Mouse (Mus musculus): ENCODE data around the gene Slc5a1. TPM values are rescaled to one million over a fixed set of nuclear protein-coding genes. Genes with fewer than 3 reads are reported as not detected.
A peak's percentile ranks its signal among the peaks of the same experiment; 100 is the strongest.

Gene Slc5a1
- not detected for total RNA-seq (2021)
- long read RNA-seq, experiment 1, result 0 reads
- long read RNA-seq, experiment 2, result 0 reads

DNA sequence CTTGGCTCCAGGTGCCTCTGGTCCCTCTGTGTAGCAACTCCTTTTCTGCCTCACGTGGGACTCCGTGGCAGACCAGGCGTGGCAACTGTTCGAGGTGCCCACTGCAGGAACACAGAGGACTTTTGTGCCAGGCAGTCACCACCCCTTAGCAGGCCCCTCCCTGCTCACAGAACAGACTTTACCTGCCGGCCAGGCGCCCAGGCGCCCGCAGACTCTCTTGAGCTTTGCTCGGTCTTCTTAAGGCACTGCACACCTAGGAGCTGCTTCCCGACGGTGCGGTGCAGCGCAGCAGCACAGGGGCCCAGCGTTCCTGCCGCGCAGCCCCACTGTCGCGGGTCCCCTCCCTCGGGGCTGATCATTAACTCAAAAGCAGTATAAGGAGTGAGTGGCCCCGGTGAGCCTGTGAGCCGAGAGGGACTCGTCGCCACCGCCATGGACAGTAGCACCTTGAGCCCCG, at the start of gene Slc5a1:
Gene Slc5a1, plus strand, starts transcription at position 195 of the 457 bp plus-strand sequence.
- DNase-seq (ENCODE audit: low spot score in 2 of 2), result no peak

DNA sequence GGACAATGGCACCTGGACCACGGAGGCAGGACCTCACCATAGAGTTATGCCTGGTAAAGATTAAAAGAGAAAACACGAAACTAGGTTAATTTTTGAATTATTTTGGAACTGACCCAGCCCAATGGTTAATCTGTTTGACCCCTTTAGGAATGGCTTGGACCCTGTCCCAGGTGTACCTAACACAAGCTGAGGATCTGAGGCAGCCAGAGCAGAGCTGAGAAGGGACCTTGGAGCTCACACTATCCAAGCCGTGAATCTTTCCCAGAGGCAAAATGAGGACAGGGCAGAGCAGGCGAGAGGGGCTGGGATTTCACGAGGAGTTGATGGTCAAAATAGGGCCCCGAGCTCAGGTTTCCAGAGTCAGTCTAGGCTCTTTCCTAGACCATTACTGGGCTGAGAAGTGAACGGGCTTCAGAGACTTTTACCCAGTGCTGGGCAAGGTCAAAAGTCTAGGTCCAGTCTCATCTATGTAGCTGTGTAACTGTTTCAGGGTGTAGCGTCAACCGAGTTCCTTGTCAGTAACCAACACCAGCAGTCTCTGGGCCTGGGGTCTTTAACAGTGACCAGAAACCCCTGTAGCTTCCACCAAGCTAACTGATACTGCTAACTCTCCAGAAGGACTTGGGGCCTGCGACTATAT, 47.8 kb upstream of the Slc5a1 start:
- no peak for DNase-seq (ENCODE audit: low spot score in 2 of 2)

DNA sequence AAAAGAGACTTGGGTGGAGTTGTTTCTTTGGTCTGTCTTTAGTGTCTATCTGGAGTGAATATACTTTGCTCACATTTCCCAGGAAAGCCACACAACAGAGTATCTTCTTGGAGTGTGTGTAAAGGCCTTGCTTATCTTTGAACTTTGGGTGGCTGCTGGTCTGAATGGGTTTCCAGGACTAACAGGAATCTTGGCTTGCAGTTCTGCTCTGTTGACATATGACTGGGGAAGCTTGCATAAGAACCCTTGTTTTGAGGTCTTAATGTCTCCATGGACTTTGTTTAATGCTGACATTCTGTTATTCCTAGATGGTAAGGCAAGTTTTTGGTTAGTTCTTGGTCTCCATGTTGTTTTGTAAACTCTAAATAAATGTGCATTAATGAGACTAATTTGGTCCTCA, 33.9 kb upstream of the Slc5a1 start:
- DNase-seq (ENCODE audit: low spot score in 2 of 2), result no peak

DNA sequence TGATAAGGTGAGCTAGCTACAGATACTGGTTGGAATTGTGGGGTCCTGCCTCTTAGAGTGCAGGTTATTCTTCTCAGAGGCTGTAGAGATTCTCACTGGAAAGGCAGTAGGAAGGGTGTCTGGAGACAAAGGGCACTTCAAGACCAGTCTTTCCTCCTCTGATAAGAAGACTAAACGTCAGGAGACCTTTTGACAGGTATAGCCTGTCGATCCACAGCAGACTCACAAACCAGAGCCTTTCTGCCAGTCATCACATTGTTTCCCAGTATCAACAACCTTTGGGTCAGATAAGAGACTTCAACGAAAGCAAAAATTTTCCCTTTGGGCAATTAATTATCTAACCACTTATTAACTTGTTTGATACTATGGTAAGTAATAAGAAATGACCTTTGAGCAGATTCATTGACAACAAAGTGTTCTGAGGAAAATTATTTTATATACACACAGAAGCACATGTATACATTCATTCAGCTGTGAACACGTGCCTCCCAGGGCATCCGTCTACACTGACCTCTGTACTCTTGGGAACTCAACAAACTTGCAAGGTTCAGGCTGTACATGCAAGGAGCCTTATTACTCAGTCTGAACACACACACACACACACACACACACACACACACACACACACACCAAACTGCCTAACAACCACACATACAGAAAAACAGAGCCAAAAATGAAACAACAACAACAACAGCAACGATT, 27.4 kb upstream of the Slc5a1 start:
- DNase-seq (ENCODE audit: low spot score in 2 of 2), result no peak

DNA sequence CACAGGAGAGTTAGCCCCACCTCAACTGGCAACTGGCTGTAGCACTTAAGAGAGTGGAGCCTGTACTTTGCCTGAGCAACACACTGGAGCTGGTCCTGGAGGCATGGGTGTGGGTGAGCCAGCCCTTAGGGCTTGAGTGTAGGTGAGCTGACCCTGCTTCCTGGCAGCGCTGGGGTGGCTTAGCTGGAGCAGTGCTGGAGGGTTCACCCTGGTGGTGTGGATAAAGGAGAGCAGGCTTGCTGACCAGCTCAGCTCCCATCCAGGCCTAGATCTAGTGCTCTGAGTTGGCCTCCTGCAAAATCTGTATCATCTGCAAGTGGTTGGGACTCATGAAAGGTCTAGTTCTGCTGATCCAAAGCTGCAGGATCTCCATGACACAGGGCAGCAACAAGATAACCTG, 21.1 kb upstream of the Slc5a1 start:
- DNase-seq (ENCODE audit: low spot score in 2 of 2), result no peak

DNA sequence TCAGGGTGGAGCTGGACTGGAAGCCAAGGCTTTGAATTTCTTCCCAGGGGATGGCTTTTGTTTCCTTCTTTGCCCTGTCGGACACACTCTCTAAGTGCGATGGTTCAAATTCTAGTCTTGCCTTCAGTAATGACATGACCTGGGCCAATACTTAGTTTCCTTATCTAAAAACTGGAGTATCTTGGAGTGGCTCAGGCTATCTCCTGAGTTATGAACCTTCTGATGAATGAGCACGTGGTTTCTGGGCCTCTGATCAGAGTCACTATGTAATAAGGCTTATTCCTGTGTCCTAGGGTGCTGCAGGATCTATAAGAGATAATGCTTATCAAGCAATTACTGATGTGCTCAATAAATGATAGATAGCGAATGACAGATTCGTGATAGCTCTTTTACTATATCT, 19.4 kb upstream of the Slc5a1 start:
- no peak for DNase-seq (ENCODE audit: low spot score in 2 of 2)

- DNase-seq (ENCODE audit: low spot score in 2 of 2), result no peak
Observed at GRCm38 (mm10) chr5:33091342-33091741, 12.7 kb upstream of the Slc5a1 start.

DNA sequence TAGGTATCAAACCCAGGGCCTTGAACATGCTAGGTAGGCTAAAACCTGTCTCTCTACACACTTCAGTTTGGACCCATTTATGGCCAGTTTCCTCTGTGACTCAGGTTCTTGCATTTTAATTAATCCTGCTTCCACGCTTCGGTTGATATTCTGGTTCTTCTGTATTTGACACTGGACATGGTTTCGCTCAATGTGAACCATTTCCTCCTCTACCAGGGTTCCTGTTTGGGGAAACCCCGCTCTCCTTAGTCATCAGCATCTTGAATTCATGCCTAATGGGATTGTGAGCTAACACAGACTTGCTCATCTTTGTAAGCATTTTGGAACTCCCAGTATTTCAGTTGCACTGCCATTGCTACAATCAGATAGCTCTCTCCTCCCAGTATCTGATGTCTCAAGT, 8.7 kb upstream of the Slc5a1 start:
- no peak for DNase-seq (ENCODE audit: low spot score in 2 of 2)

- no peak for DNase-seq (ENCODE audit: low spot score in 2 of 2)
Observed at GRCm38 (mm10) chr5:33102369-33103055, 1.5 kb upstream of the Slc5a1 start.

- no peak for DNase-seq (ENCODE audit: low spot score in 2 of 2)
Observed at GRCm38 (mm10) chr5:33104876-33105275, 857 bp downstream of the Slc5a1 start.

DNA sequence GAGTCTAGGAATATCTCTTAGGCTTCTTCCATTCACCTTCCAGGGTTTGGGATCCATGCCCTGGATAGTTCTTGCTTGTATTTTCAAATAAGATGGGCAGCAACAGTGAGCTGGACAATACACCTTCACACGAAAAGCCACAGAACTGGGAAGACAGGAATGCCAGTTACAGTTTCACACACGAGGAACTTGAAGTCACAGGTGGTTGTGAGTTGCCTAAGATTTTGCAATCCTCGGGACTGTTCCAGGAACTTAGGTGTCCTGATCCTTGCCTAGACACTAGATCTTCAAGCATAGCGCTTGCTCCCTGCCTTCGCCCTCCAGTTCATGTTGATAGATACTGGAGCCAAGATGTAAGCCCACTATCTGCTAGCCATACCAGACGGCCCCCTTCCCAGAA, 1.6 kb downstream of the Slc5a1 start:
- DNase-seq (ENCODE audit: low spot score in 2 of 2), result no peak

DNA sequence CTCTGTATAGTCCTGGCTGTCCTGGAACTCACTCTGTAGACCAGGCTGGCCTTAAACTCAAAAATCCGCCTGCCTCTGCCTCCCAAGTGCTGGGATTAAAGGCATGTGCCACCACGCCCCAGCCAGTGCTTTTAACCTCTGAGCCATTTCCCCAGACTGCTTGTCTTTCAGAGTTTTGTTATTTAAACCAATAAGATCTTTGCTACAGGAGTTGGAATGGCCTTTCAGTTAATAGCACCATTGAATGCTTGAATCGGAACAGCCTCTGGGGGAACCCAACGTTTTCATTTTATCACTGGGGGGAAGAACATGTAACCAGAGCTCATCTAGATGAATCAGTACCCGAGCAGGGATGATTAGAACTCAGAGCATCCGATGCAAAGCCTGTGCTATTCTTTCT, 3.0 kb downstream of the Slc5a1 start:
- no peak for DNase-seq (ENCODE audit: low spot score in 2 of 2)

DNA sequence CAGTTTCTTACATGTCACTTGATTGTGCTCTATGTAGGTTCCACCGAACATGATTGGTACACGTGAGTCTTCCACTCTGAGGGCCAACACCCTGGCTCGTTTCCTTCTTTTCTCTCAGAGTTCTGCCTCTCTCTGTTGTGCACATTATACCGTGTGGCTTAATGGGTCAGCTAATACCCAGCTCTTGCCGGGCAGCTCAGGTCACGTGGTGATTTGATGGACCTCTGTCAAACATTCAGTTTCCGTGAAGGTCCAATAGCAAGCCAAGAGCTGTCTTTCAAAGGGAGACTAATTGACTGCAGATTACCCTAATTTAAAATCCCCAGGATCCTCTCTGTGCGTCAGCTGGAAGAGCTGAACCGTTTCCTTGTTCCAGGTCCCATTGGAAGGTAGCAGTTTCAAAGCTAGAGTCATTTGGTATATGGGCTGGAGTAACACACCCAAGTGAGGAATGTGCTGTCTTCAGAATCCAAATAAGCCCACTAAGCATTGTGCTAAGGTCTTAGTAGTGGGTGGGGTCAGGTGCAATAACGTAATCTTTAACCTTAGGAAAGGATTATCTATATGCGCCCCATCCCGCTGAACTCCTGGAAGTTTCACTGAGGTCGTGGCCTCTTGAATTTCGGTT, 3.9 kb downstream of the Slc5a1 start:
- DNase-seq (ENCODE audit: low spot score in 2 of 2), result no peak

DNA sequence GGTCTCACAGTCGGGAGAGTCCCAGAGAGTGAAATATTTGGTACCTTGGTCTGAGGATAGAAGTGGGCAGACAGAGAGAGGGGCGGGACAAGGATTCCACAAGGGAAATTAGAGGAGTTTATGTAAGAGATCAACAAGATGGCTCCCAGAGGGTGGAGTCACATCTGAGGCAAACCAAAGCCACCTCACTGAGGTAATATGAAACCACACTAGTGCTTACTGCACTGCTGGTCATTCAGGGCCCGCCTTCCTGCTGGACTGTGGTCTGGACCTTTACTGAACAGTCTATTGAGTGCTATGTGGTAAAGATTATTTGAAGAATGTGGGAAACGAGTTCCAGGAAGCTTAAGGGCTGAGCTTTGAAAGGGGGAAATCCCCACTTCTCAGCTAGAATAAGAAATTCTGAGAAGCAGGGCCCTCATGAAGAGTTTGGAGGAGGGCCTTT, 17.9 kb downstream of the Slc5a1 start:
- DNase-seq (ENCODE audit: low spot score in 2 of 2), result no peak

- no peak for DNase-seq (ENCODE audit: low spot score in 2 of 2)
Observed at GRCm38 (mm10) chr5:33123658-33124057, 19.6 kb downstream of the Slc5a1 start.

DNA sequence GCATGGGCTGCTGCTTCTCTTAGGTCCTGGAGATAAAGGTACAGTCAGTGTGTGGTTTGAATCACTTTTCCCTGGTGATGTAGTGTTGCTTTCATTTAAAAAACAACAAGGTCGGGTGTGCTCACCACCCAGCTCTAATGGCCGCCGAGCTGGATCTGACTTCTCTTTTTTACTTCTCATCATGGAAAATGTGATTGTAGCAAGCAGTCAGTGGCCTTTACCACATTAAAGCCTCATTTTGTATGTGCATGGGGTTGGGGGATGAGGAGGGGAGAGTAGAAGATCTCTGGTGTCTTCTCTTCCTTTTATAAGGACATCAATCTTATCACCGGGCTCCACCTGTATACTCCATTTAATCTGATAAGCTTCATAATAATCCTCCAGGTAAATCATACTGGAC, 21.3 kb downstream of the Slc5a1 start:
- no peak for DNase-seq (ENCODE audit: low spot score in 2 of 2)

DNA sequence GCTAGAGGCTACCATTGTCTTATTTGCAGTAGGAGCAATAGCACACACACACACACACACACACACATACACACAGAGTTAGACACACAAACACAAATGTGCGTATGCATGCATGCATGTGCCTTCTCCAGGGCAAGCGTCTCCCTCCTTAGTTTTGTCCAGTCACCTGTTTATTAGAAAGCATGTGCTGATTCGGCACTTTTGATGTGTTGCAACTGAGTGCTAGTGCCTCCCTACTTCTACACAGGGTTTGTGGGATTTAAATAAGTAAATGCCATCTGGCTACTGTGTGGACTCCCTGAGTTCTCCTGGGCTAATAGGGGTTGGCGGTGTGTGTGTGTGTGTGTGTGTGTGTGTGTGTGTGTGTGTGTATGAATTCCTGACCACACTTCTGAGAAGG, 30.1 kb downstream of the Slc5a1 start:
- no peak for DNase-seq (ENCODE audit: low spot score in 2 of 2)

DNA sequence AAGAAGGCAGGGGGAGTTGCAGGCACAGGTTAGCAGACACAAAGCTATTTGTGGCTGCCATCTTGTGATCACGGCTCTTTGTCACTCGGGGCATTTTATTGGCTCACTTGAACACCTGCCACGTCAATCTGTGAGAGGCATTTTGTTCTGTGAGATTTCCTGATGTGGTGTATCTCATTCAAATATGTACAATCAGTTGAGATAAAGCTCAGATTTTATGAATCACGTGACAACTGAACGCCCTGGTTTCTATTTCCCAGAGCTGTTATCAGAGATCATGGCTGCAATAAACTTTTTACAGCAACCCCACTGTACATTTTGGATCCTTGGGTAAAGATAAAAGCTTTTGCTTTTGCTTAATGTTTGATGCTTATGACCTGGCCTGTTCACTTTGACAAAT, 31.6 kb downstream of the Slc5a1 start:
- DNase-seq (ENCODE audit: low spot score in 2 of 2), result no peak

DNA sequence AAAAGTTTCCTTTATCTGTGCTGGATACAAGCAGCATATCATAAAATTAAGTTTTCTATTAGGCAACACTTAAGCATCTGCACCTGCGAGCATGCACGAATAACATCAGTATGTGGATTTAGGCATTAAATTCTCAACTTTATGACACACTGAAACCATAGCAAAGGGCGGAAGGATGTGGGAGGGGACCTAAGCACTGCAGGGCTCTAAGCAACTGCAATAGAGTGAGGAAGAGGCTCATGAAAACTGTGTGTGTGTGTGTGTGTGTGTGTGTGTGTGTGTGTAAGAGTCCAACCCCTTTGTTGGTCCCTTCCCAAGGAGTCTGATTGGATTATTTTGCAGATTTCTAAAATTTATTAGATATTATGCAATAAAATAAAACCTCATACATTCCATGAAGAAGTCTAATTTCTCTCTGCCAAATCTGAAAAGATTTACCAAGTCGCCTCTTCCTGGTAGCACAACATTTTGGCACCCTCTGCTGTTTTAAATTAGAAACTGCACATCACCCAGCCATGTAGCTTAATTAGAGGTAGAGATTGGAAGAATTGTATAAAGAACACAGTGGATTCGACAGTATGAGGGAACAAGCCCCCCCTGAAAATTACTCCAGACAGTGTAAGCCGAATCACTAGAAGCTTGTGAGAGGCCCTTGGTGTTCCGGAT, 38.9 kb downstream of the Slc5a1 start:
- DNase-seq (ENCODE audit: low spot score in 2 of 2), result no peak

GRCm38 (mm10) chr5:33144025-33144424, 40.0 kb downstream of the Slc5a1 start:
- peak; percentile 22 to 24 for DNase-seq (ENCODE audit: low spot score in 2 of 2)

- no peak for DNase-seq (ENCODE audit: low spot score in 2 of 2)
Observed at GRCm38 (mm10) chr5:33146837-33147236, 42.8 kb downstream of the Slc5a1 start.
